Mouse (Mus musculus) liver, adult 2 months (tissue): ENCODE measurements around the gene Mmgt2. TPM values are rescaled to one million over a fixed set of nuclear protein-coding genes. Genes with fewer than 3 reads are reported as not detected.
"Not testable (repeated sequence)": the region's sequence is repeated elsewhere in the genome, so short reads cannot be mapped to it uniquely, and the experiment has no call there.

Experiments used
- DNase-seq: peaks from one replicate; pipeline ENCODE4 v3.0.0-alpha.2; 2011; ENCODE audit warnings: low read depth, low spot score; ENCODE audit errors: extremely low read depth
- H3K27ac ChIP-seq: fragments of 200-500 bp; replicated peaks from 2 replicates; pipeline ENCODE4 v1.5.1; 2012; ENCODE audit warnings: low read depth, mild to moderate bottlenecking, control low read depth, inconsistent platforms, low read length; ENCODE audit not compliant: insufficient read depth
- H3K27me3 ChIP-seq: fragments of 200-500 bp; 2 replicates; pipeline ENCODE4 v1.6.1; 2012; ENCODE audit warnings: mild to moderate bottlenecking, moderate library complexity, low read length, inconsistent platforms; ENCODE audit not compliant: control insufficient read depth, insufficient read depth
- H3K36me3 ChIP-seq: fragments of 200-500 bp; 2 replicates; pipeline ENCODE4 v1.6.1; 2012; ENCODE audit warnings: low read length, inconsistent platforms; ENCODE audit not compliant: control insufficient read depth, insufficient read depth
- H3K4me1 ChIP-seq: fragments of 200-500 bp; 2 replicates; pipeline ENCODE4 v1.6.1; 2011; ENCODE audit warnings: low read length; ENCODE audit not compliant: control insufficient read depth, insufficient read depth
- H3K4me3 ChIP-seq: fragments of 200-500 bp; 2 replicates; pipeline ENCODE4 v1.5.1; 2011; ENCODE audit warnings: low read depth, mild to moderate bottlenecking, control low read depth, low read length, moderate library complexity; ENCODE audit not compliant: insufficient read depth
- H3K79me2 ChIP-seq: fragments of 200-500 bp; 2 replicates; pipeline ENCODE4 v1.6.1; 2012; ENCODE audit warnings: inconsistent platforms, mild to moderate bottlenecking, low read length, moderate library complexity; ENCODE audit not compliant: control insufficient read depth, insufficient read depth
- H3K9ac ChIP-seq: fragments of 200-500 bp; 2 replicates; pipeline ENCODE4 v1.6.1; 2012; ENCODE audit warnings: low read depth, mild to moderate bottlenecking, control low read depth, inconsistent platforms, low read length
- CTCF ChIP-seq: fragments of 200-500 bp; IDR thresholded peaks from 2 replicates; pipeline ENCODE4 v1.5.1; 2011; ENCODE audit warnings: low read depth, low read length, control low read depth
- POLR2A ChIP-seq: fragments of 200-500 bp; IDR thresholded peaks from 2 replicates; pipeline ENCODE4 v1.6.1; 2011; ENCODE audit warnings: low read length, control low read depth; ENCODE audit not compliant: insufficient read depth; ENCODE audit errors: extremely low read depth
- WGBS: fragments of 180-500 bp; shearing (Covaris S2); methylation state at CpG from one replicate; pipeline ENCODE4 v1.1.7; 2018; 5-methylcytosine and 5-hydroxymethylcytosine counted together
- polyA plus RNA-seq: library from polyadenylated mRNA; depleted of rRNA; stranded (reverse); fragments of >200 nt; gene quantifications from 2 replicates; pipeline ENCODE4 v1.2.3, GENCODE M21; 2012
- total RNA-seq: library from RNA; depleted of rRNA; stranded (reverse); fragments of >200 nt; gene quantifications from 2 replicates; pipeline ENCODE4 v1.2.3, GENCODE M21; 2014

The Mmgt2 gene
- total and polyA plus RNA-seq, 2 experiments = 2.6 to 3.6 TPM

GRCm38 (mm10) chr11:62646495-62646843 is 2.0 kb upstream of the Mmgt2 start:
- TF ChIP-seq CTCF (no peak), POLR2A (no peak)
- WGBS = 57% methylated on average over 4 of the region's 4 CpGs
- peaks cover 5% of the 10 kb centered on the region; the same call in 1 of the 2 replicates for H3K4me1 ChIP-seq

GRCm38 (mm10) chr11:62646958-62647515 is 1.4 kb upstream of the Mmgt2 start:
- Histone ChIP-seq H3K27me3 (no peaks in the 10 kb centered on the region), H3K79me2 (no peaks in the 10 kb centered on the region), H3K4me3 (no peak overlapping the region), H3K4me1 (peaks cover 5% of the 10 kb centered on the region; the same call in 1 of the 2 replicates), H3K9ac (no peak overlapping the region), H3K27ac (no peak overlapping the region), H3K36me3 (no peaks in the 10 kb centered on the region)
- TF ChIP-seq POLR2A = no peak
- TF ChIP-seq CTCF = no peak
- WGBS = 63% methylated on average over 7 of the region's 7 CpGs
- no peak for DNase-seq

More at GRCm38 (mm10) chr11:62646495-62646843, 2.0 kb upstream of the Mmgt2 start:
- DNase-seq = no peak
- H3K4me3 ChIP-seq = no peak overlapping the region
- no peaks in the 10 kb centered on the region for H3K27me3 ChIP-seq
- H3K36me3 ChIP-seq = no peaks in the 10 kb centered on the region
- no peak overlapping the region for H3K9ac ChIP-seq
- H3K27ac ChIP-seq = no peak overlapping the region
- no peaks in the 10 kb centered on the region for H3K79me2 ChIP-seq

- Histone ChIP-seq H3K36me3 (no peaks in the 10 kb centered on the region), H3K79me2 (no peaks in the 10 kb centered on the region), H3K9ac (peak within 1 kb of the TSS; percentile 69), H3K4me3 (peak within 1 kb of the TSS; percentile 57), H3K27me3 (no peaks in the 10 kb centered on the region), H3K27ac (no peak within 1 kb of the TSS), H3K4me1 (peaks cover 5% of the 10 kb centered on the region; the same call in 1 of the 2 replicates)
- no peak for TF ChIP-seq CTCF
- no peak for TF ChIP-seq POLR2A
- DNase-seq = no peak
- WGBS = 4% methylated on average over 56 of the region's 86 CpGs
Measured at GRCm38 (mm10) chr11:62647661-62648590, 538 bp upstream of the Mmgt2 start, which contains the start of gene Lrrc75a. Lrrc75a (minus strand) TSS chr11:62648523.

GRCm38 (mm10) chr11:62649803-62650202 is 1.3 kb downstream of the Mmgt2 start:
- H3K9ac ChIP-seq, H3K4me1 ChIP-seq, H3K4me3 ChIP-seq, H3K27ac ChIP-seq, H3K27me3 ChIP-seq, DNase-seq, H3K79me2 ChIP-seq, H3K36me3 ChIP-seq: not testable (repeated sequence)
- 92% methylated on average over 4 of the region's 4 CpGs for WGBS

GRCm38 (mm10) chr11:62651563-62651962 is 3.1 kb downstream of the Mmgt2 start:
- Histone ChIP-seq H3K4me3 (no peak overlapping the region), H3K36me3 (no peaks in the 10 kb centered on the region), H3K9ac (no peak overlapping the region), H3K27me3 (no peaks in the 10 kb centered on the region), H3K4me1 (no peaks in the 10 kb centered on the region), H3K79me2 (no peaks in the 10 kb centered on the region), H3K27ac (no peak overlapping the region)
- 90% methylated on average over 3 of the region's 3 CpGs for WGBS
- DNase-seq = no peak
- no peak for TF ChIP-seq POLR2A
- TF ChIP-seq CTCF = no peak

GRCm38 (mm10) chr11:62652080-62652479 is 3.6 kb downstream of the Mmgt2 start:
- no peak for DNase-seq
- no peak overlapping the region for H3K4me3 ChIP-seq
- no peaks in the 10 kb centered on the region for H3K4me1 ChIP-seq
- no peak overlapping the region for H3K9ac ChIP-seq
- TF ChIP-seq CTCF = no peak
- no peak for TF ChIP-seq POLR2A
- 97% methylated on average over 3 of the region's 3 CpGs for WGBS
- no peaks in the 10 kb centered on the region for H3K36me3 ChIP-seq
- H3K79me2 ChIP-seq = no peaks in the 10 kb centered on the region
- no peak overlapping the region for H3K27ac ChIP-seq
- no peaks in the 10 kb centered on the region for H3K27me3 ChIP-seq
